Mouse (Mus musculus) C2C12 (cell line): Measurements from ENCODE around the gene Agrp. TPM values are rescaled to one million over a fixed set of nuclear protein-coding genes. Genes with fewer than 3 reads are reported as not detected.

ENCODE experiments used
- H3K27me3 ChIP-seq: one replicate; pipeline ENCODE4 v1.6.1; 2011; ENCODE audit not compliant: control insufficient read depth, insufficient read depth, insufficient read length
- H3K36me3 ChIP-seq: one replicate; pipeline ENCODE4 v1.6.1; 2011; ENCODE audit not compliant: control insufficient read depth, insufficient read depth
- H3K4me3 ChIP-seq: one replicate; pipeline ENCODE4 v1.5.1; 2011; ENCODE audit warnings: mild to moderate bottlenecking, control low read depth; ENCODE audit not compliant: poor library complexity, insufficient read depth, severe bottlenecking
- H3K79me2 ChIP-seq: one replicate; pipeline ENCODE4 v1.6.1; 2011; ENCODE audit not compliant: control insufficient read depth, insufficient read depth
- H3K79me3 ChIP-seq: one replicate; pipeline ENCODE4 v1.6.1; 2011; ENCODE audit warnings: low read depth, control low read depth
- H3ac ChIP-seq: one replicate; pipeline ENCODE3; 2011; ENCODE audit warnings: low read depth; ENCODE audit not compliant: control insufficient read depth, insufficient read length
- CEBPB ChIP-seq: IDR thresholded peaks from one replicate; pipeline ENCODE4 v1.6.1; 2011; ENCODE audit warnings: low read depth, mild to moderate bottlenecking, control low read depth, moderate library complexity
- CTCF ChIP-seq: IDR thresholded peaks from one replicate; pipeline ENCODE4 v1.5.1; 2011; ENCODE audit not compliant: control insufficient read depth, insufficient read depth, insufficient read length
- FOSL1 ChIP-seq: IDR thresholded peaks from one replicate; pipeline ENCODE4 v1.8.0; 2011; ENCODE audit warnings: mild to moderate bottlenecking, low read length; ENCODE audit not compliant: poor library complexity, insufficient read depth, severe bottlenecking
- MAX ChIP-seq: IDR thresholded peaks from one replicate; pipeline ENCODE4 v1.6.1; 2011; ENCODE audit warnings: mild to moderate bottlenecking, control low read depth
- MYOD1 ChIP-seq: IDR thresholded peaks from one replicate; pipeline ENCODE4 v1.6.1; 2011; ENCODE audit warnings: low read depth; ENCODE audit not compliant: control insufficient read depth, insufficient read length
- MYOG ChIP-seq: IDR thresholded peaks from one replicate; pipeline ENCODE4 v1.6.1; 2011; ENCODE audit not compliant: control insufficient read depth, insufficient read length; ENCODE audit errors: extremely low read depth
- USF1 ChIP-seq: IDR thresholded peaks from one replicate; pipeline ENCODE4 v1.6.1; 2011; ENCODE audit warnings: low read depth, mild to moderate bottlenecking, control low read depth, moderate library complexity
- polyA plus RNA-seq: library from polyadenylated mRNA; unstranded; fragments of >200 nt; fragmentation: generic; extraction: Trizol; gene quantifications from one replicate; pipeline ENCODE4 v1.2.1, GENCODE M21; 2012; ENCODE audit warnings: missing spikeins

The Agrp gene
- polyA plus RNA-seq, 1 experiment, result 0.18 TPM

DNA sequence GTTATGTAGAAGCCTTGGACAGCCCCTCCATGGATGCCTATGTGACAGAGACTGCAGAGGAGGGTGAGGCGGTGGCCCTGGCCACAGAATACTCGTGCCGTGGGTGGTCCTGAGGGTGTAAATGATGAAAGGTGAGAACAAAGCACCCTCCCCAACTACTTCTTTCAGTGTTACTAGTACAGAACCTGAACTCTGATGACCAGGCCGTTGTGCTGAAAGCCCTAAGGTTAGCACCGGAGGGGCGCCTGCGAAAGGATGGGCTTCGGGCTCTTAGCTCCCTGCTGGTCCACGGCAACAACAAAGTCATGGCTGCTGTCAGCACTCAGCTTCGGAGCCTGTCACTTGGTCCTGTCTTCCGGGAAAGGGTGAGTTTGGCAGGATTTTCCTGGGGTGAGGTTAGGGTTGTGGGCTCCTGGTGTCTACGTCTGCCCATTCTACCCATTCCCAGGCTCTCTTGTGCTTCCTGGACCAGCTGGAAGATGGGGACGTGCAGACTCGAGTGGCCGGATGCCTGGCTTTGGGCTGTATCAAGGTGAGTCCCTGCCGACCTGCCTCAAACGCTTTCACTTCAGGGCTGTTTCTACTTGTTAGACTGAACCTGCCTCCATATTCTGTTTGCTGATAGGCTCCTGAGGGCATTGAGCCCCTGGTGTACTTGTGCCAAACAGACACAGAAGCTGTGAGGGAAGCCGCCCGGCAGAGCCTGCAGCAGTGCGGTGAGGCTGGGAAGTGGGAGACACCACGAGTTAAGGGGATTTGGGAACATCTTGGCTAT lies 16.1 kb downstream of the Agrp start:
- Histone ChIP-seq H3K4me3 (no peak overlapping the region), H3K79me3 (no peaks in the 10 kb centered on the region), H3K79me2 (no peaks in the 10 kb centered on the region), H3ac (no peak overlapping the region), H3K27me3 (no peaks in the 10 kb centered on the region), H3K36me3 (peaks cover 49% of the 10 kb centered on the region)
- no peak for TF ChIP-seq MAX
- TF ChIP-seq MYOD1, result no peak
- no peak for TF ChIP-seq MYOG
- TF ChIP-seq USF1, result no peak

DNA sequence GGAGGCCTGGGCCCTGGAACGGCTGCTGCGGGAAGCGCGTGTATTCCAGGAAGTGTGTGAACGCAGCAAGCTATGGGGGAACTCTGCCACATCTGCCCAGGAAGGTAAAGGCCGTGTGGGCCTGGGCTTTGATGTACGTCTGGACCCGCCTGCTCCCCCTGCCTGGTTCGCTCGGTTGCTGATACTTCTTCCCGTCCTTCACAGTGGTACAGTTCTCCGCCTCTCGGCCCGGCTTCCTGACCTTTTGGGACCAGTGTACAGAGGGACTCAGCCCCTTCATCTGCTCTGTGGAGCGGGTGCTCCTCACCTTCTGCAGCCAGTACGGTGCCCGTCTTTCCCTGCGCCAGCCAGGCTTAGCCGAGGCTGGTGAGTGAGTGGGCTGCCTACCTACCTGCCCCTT lies 17.0 kb downstream of the Agrp start:
- Histone ChIP-seq H3K36me3 (peaks cover 56% of the 10 kb centered on the region), H3K79me3 (no peaks in the 10 kb centered on the region), H3K4me3 (no peak overlapping the region)

GRCm38 (mm10) chr8:105618892-105619591 lies 18.2 kb downstream of the Agrp start:
- no peak for TF ChIP-seq FOSL1
- Histone ChIP-seq H3K4me3 (no peak overlapping the region), H3K79me2 (no peaks in the 10 kb centered on the region), H3K36me3 (peaks cover 57% of the 10 kb centered on the region), H3ac (no peak overlapping the region), H3K27me3 (no peaks in the 10 kb centered on the region), H3K79me3 (no peaks in the 10 kb centered on the region)

More for the DNA sequence above, 17.0 kb downstream of the Agrp start:
- Histone ChIP-seq H3K79me2 (no peaks in the 10 kb centered on the region), H3ac (no peak overlapping the region), H3K27me3 (no peaks in the 10 kb centered on the region)
- no peak for TF ChIP-seq CTCF
- no peak for TF ChIP-seq CEBPB
- TF ChIP-seq MYOG, result no peak
- no peak for TF ChIP-seq FOSL1
- no peak for TF ChIP-seq USF1
- no peak for TF ChIP-seq MAX
- TF ChIP-seq MYOD1, result no peak

GRCm38 (mm10) chr8:105618279-105618634 lies 18.9 kb downstream of the Agrp start:
- H3K4me3 ChIP-seq, result no peak overlapping the region
- TF ChIP-seq CEBPB, result no peak
- no peak for TF ChIP-seq MAX
- TF ChIP-seq MYOG, result no peak
- TF ChIP-seq FOSL1, result no peak
- TF ChIP-seq MYOD1, result no peak
- no peak for TF ChIP-seq CTCF
- TF ChIP-seq USF1, result no peak
- peaks cover 57% of the 10 kb centered on the region for H3K36me3 ChIP-seq
- H3K79me2 ChIP-seq, result no peaks in the 10 kb centered on the region
- peaks cover 2% of the 10 kb centered on the region for H3K79me3 ChIP-seq
- no peaks in the 10 kb centered on the region for H3K27me3 ChIP-seq
- H3ac ChIP-seq, result no peak overlapping the region

DNA sequence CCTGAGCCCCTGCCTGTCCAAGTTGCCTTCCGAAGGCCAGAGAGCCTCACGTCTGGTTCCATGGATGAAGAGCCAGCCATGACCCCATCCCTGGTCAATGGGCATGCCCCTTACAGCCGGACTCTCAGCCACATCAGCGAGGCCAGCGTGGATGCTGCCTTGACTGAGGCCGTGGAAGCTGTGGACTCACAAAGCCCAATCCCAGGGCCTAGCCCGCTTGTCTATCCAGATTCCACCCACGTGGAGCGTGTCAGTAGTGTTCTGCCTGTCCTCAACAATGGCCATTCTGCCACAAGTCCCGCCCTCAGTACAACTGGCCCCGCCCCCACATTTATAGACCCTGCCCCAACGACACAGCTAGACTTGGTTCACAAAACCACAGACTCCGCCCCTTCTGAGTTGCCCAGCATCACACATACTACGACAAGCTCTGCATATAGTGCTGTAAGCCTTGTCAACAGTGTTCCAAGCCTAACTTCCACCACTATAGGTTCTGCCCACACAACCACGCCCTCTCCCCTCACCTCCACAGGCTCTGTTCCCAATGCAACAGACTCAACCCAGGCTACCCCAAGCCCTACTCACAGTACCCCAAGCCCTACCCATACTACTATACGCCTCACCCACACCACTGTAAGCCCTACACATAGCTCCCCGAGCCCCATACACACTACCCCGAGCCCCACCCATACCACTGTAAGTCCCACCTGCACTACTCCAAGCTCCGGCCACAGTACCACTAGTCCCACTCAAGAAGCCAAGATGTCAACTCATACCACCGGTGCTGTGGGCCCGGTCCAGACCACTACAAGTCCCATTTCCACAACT lies 19.5 kb downstream of the Agrp start:
- Histone ChIP-seq H3ac (no peak overlapping the region), H3K4me3 (no peak overlapping the region), H3K79me3 (peaks cover 2% of the 10 kb centered on the region), H3K27me3 (no peaks in the 10 kb centered on the region), H3K36me3 (peaks cover 57% of the 10 kb centered on the region), H3K79me2 (peaks cover 4% of the 10 kb centered on the region)
- TF ChIP-seq CTCF (no peak), USF1 (no peak), MYOD1 (no peak), MAX (no peak), MYOG (no peak), CEBPB (no peak), FOSL1 (no peak)

GRCm38 (mm10) chr8:105615942-105616341 lies 21.3 kb downstream of the Agrp start:
- Histone ChIP-seq H3K79me3 (peaks cover 8% of the 10 kb centered on the region), H3K36me3 (peaks cover 46% of the 10 kb centered on the region), H3K27me3 (no peaks in the 10 kb centered on the region), H3K4me3 (no peak overlapping the region), H3K79me2 (peaks cover 20% of the 10 kb centered on the region), H3ac (no peak overlapping the region)
- TF ChIP-seq CTCF (no peak), MAX (no peak), USF1 (no peak), MYOD1 (no peak), FOSL1 (no peak), CEBPB (no peak), MYOG (no peak)
